Mouse (Mus musculus): ENCODE measurements around the gene Heatr6.

Gene Heatr6

DNA sequence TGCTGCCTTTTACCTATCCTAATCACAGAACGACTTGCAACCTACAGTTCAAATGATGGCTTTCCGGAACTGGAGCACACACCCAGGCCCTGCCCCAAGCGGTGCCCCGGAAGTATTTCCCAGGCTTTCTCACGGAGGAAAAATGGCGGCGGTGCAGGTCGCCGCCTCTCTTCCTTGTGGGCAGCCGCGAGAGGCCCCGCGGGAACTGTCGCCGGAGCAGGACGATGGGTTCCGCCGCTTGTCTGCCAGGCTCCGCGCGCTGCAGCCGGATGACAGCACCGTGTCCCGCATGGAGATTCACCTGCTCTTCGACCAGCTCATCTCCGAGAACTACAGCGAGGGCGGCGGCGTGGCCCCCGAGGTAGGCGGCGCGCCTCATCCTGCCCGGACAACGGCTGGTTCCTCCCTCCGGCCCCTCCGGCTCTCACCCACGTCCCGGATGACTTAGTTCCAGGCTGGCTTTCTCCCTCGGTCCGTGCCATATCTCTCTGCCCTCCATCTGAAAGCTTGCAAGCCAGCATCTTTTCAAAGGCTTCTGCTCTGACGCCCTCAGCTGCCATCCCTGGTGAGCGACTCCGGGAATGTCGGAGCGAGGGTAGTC lies at the start of gene Heatr6:
Gene Heatr6 (plus strand): TSS at position 116 of the 601 bp plus-strand sequence.
- DNase-seq, result peak; percentile 97

DNA sequence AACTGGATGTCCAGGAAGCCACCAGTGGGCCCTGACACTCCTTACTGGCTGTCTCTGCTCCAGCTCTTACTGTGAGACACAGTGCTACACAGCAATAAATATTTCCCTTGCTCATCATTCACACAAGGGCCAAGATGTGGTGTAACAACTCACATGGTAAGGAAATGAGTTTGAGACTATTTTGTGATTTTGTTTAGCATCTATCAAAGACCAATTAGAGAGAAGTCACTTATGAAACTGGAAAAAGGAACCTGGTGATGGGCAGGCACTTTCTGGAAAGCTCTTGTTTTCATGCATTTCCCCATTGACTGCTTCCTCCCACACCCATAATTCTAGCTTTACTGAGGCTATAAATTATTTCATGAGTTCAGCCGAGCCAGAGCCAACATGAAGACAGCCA lies 49.8 kb upstream of the Heatr6 start, which contains the start of gene Wfdc17:
Gene Wfdc17 (plus strand): TSS at position 287 of the 400 bp plus-strand sequence.
- no peak for DNase-seq

DNA sequence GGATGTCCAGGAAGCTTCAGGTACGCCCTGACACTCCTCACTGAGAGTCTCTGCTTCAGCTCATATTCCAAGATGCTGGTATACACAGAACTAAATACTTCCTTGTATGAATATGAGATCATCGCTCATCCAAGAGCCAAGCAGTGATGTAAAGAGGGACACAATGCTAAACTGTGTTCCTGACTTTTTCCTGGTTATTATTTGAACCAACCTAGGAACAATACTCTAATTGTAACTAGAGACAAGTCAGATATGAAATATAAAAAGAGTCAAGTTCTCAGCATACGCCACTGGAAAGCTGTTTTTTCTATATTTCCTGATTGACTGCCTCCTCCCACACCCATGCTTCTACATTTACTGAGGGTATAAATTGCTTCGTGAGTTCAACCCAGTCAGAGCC lies 44.8 kb upstream of the Heatr6 start, which contains the start of gene Wfdc18:
Gene Wfdc18 (plus strand): TSS at position 301 of the 400 bp plus-strand sequence.
- DNase-seq, result no peak

DNA sequence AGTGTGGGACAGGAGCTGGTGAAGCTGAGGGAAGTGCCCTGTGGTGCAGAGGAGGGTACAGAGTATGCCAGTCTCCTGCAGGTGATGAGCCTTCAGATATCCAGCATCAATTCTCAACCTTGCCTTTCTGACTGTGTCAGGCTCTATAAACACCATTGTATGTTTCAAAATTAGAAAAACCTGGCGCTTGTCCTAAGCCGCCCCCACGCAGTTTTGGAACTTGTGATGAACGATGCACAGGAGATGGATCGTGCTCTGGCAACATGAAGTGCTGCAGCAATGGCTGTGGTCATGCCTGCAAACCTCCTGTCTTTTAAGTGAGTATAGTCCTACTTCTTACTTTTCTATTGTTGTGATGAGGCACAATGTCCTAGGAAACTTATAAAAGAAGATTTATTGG lies 43.8 kb upstream of the Heatr6 start:
- DNase-seq, result no peak

DNA sequence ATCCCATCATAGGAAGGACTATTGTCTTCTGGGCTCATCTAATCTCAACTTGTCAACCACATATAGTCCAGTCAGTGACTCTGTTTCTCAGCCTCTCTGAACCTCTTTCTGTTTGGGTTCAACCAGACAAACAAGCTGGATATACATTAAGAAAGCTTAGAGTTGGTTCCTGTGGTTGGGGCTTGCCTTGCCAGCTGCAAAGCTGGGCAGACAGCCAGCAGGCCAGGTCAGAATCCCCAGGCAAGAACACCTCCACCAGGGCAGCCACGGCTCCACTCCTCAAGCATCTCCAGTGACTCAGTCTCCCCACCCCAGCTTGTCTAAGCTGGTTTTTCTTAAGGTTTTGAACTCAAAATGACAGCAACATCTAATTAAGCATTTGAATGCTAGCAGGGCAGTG lies 40.8 kb upstream of the Heatr6 start:
- DNase-seq, result no peak

DNA sequence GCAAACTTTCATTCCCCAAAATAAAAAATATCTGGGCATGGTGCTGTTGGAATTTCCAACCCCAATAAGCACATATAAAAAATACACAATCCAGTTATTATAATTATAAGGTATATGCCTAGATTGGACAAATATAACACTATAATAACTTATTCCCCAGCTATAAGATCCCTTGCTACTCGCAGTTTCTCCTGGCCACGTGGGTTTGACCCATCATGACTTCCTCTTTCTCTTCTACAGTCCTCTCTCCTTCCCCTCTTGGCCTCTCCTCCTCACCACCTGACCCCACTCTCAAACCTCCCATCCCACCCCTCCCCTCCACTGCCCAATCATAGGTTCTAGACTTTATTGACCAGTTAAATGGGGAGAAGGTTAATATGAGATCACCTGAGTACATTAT lies 39.6 kb upstream of the Heatr6 start:
- no peak for DNase-seq

DNA sequence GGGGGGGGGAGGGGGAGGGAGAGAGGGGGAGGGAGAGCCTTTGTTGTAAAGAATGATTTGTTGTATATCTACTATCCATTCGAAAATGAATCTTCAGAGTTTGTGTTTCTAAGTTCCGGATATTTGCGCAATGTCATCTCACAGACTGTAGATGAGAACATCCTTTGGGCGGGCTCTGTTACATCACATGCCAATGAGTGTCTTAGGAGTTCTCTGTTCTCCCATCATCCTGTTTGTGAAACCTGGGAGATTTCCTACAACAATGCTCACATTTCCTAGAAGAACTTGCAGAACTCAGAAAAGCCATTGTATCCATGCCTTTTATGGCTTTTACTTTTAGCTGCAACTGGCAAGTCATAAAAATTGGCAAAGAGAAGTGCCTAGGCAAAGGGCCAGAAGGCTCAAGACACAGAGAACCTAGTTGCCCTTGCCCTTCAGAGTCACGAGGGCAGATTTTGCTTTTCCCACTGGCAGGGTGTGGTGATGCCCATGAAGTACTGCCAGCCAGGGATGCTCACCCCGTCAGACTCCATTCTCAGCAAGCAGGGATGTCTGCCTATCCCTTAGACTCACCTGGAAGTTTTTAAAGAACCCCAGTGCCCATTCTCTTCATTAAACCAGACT lies 36.3 kb upstream of the Heatr6 start:
- DNase-seq, result no peak

DNA sequence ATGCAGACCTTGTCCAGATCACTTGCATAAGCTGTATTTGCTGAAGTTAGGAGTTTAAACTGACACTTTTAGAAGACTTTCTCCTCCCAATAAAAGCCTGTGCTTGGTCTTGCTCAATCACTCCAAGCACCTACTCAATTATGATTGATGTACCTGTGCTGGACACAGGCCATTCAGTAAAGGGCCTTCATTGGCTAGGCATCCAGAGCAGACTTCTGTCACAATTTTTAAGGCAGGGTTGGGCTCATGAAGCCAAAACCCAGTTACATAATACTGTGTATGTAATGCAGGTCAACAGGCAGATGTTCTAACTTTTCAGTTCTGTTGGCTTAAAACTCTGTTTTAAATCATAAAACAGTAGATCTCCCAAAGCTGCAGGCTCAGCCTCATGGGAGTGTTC lies 32.7 kb upstream of the Heatr6 start:
- DNase-seq, result no peak

DNA sequence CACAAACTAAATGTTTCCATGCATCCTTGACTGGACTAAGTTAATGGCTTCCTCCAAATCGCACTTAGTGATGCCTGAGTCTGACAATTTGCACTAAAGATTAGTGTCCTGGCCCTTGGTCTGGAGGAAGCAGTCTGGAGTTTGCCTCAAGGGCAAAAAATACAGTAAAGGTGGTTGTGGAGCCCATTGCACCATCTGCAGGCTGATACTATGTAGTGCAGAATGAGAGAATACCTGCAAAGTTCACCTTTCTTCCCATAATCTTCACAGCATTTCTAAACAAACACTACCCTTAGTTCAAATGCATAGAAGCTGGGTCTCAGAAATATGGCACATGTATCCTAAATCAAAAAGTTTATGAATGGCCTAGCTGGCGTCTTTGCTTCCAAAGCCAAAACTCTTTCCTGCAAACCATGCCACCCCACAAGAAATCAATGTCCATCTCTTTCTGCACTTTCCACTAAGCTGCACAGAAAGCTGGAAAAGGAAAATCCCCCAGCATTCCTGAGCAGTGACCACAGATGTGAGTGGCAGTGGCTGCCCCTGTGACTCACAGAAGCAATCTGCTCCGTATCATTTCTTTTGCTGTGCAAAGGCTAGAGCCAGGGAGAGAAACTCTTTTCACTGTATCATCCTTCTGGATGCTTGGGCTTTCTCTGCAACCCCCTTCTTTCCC lies 24.6 kb upstream of the Heatr6 start:
- DNase-seq, result peak; percentile 11

DNA sequence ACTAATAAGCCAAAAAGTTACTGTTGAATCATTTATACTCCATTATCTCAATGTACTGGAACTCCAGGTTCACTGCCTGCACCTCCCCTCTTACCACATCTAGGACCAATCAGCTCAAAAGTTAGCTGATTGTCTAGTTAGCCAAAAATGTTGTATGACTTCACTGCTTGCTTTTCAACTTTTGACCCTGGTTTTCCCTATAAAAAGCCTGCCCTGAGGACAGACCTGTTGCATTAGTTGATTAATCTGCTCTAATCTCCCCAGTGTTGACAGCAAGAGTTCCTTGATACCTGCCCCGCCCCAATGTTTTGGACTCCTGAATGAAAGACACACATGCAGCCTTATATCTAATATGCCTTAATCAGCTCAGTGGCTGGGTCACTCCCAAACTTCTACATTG lies 22.4 kb upstream of the Heatr6 start:
- no peak for DNase-seq

DNA sequence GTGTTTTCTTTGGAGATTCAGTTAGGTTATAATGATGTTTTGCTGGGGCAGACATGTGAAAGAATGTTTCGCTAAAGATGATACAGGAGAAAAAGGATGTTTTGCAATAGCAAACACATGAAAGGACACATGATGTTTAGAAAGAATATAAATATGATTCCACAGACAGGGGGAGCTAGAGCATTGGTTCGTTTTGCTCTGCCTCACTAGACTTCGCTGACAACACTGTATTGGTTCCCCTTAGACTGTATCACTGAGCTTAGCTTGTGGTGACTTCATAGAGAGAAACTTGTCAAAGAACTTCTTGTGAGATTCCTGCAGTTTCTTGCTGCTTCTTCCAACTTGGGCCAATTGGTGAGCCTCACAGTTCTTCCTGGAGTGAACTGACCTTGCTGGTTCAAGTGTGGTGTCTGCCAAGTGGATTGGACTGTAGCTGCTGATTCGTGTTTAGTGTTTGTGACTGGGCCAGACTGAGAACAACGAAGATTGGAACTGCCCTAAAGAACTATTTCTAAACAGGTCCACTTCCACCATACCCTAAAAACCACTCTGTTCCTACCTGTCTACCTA lies 20.3 kb upstream of the Heatr6 start:
- DNase-seq, result no peak

DNA sequence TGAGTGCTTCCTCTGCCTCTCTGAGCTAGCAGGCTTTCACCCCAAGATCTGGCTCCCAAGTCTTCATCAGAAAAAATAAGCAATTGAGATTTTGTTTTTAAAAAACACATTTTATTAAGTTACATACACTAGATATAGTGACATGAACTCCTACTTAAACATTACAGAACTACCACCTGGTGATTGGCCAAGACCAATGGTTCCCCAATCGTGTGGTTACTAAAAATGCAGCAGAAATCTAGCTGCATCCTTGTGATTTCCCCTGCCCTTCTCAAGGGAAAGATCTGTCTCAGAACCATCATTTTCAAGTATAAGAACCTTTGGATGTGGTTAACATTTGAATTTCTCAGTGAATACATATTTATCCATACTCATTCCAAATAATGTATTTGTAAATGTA lies 19.3 kb upstream of the Heatr6 start:
- no peak for DNase-seq

DNA sequence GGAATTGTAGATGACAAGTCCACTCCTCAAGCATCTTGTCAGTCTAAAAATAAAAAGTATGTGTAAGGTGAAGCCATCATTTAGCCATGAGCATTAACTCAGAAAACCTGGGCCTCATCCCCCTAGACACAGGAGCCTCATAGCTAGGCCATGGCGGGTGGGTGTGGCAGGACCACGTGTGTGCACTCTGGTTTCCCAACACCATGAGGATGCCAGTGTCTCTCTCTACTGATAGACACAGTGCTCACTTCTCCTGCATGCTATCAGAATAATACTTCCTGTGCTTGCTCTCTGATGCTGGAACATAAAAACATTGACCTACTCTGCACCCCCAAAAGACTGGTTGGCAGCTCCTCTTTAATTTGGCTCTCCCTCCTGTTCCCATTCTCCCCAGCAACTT lies 17.6 kb upstream of the Heatr6 start:
- no peak for DNase-seq

DNA sequence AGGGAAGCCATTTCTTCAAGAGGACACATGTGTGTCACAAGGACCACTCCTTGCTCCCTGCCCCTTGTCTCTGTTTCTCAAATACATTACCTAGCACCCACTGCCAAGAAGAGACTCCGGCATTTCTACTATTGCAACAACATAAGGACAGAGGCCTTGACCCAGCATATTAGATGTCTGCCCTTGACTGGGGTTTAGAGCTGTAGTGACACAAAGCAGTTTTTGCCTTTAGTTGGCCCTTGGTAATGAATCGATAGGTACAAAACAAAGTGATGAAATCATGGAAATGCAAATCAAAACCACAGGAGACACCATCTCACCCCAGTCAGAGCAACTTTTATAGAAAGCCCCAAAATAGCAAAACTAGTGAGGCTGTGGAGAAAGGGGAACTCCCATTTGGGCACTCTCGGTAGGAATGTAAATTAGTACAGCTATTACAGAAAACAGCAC lies 16.4 kb upstream of the Heatr6 start:
- no peak for DNase-seq

DNA sequence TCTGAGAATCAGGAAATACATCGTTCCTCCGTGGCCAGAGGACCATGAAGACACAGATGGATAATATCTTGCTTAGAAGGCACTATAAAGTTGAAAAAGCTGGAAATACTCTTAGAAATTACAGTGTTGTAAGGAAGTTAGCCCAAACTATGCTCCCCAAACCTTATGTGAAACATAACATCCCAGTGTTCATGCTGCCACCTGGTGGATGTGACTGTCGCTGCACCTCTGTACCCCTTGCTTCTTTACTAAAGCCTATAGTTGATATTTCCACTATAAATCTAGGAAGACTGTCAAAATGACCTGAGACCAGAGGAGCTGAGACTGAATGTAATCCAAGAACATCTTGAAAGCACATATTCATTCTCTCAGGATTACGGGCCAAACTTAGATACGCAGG lies 14.3 kb upstream of the Heatr6 start:
- DNase-seq, result peak; percentile 66

DNA sequence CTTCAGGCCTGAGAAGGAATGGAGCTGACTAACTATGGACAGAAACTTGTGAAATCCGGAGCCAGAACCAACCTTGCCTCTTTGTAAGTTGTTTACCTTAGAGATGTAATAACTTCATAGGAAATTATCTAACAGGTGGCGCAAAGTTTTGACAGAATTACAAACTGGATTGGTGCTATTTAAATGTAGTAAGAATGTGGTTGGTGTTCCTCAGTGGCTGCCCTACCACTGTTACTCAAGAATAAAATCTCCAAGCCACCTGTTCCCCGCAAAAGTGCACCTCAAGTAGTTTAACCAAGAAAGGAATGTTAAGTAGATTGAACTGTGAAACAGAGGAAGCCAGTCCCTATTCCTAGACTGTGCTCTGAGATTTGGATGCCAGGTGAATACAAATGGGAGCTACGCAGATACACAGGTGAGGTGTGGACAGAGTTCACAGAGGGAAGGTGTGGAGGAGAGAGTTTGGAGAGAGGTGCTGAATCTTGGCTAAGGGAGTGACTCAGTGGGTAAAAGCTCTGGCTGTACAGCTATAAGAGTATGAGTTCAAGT lies 13.0 kb upstream of the Heatr6 start:
- DNase-seq, result no peak

DNA sequence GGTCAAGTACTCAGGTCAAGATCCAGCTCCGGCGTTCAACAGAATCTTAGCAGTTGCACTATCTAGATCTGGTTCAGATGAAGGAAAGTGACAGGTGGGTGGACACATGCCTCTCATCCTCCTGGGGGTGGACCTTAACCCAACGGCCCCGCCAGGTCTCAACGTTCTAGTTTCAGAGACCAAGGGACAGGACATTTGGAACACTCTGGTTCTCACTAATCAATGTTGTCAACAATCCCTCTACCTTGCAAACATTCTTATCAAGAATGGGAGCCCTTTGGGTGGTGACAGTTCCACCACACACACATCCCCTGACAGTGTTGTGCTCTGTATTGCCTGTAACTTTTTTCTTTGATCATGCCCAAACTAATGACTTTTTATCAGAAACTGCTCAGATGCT lies 11.7 kb upstream of the Heatr6 start:
- no peak for DNase-seq

DNA sequence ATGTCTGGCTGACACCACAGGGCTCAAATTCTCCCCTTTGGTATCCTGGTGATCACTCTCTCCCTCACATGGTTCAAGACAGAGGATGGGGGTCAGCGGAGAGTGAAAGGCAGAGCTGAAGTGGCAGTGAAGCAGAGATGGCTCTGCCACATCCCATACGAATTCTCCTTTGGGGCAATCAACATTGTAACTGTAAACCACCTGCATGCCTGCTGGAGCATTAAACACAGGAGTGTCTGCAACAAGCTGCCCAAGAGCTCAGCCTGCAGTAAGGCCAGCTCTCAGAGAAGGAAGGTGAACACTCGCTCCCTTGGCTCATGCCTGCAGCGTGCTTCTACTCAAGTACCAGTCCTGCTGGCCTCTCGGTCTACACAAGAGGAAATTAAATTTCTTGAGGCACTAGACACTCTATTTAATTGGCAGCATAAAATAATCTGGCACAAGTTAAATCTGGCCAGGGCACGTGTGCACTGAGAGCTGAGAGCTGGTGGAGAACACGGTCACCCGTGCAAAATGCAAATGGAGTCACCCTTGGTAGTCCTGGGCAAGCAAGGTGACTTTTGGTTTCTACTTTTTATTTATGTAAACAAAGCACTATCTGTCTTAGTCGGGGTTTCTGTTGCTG lies 10.7 kb upstream of the Heatr6 start:
- no peak for DNase-seq

DNA sequence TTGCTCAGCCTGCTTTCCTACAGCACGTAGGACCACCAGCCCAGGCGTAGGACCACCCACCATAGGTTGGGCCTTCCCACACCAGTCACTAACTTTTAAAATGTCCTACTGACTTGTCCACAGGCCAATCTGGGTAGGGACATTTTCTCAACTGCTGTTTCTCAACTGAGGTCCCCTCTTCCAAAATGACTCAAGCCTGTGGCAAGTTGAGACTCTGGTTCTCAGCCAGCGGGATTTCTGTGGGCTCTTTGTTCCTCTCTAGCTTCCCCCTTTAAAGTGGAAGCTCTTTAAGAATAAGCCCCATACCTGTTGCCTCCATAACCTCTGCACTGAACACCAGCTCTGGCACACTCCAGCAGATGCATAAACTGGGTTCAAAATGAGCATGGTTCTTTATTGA lies 10.0 kb upstream of the Heatr6 start:
- no peak for DNase-seq

DNA sequence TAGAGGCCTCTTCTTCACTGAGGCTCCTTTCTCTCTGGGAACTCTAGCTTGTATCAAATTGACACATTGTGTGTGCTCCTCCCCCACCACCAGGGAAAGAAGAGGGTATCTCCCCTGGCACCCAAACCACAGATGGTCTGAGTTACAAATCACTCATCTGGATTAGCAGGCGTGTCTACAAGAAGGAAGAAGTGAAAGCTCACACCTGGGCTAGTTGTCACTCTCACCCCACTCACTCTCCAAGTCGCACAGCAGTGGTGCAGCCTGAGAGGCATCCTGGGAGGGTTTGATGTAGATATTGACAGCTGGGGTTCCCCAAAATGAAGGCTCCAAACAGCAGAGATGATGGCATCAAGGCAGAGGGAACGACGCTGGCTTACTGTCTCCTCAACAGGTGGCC lies 7.3 kb upstream of the Heatr6 start:
- no peak for DNase-seq

DNA sequence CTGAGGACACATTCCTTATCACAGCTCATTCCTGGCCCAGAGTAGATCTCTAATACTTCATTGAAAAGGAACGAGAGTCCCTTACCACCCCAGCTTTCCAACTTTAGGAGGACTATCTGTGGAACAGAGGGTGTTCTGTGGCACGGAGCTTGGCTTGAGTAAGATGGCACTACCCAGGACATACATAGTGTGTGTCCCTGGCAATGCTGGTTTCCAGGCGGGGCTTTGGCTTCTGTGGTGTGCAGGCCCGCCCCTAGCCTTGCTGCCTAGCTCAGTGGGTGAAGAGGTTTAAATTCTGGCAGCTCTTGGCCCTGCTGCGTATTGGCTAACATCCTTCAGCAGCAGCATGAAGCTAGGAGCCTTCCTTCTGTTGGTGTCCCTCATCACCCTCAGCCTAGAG lies 6.8 kb upstream of the Heatr6 start, which contains the start of gene Wfdc21:
Gene Wfdc21 (plus strand): TSS at position 260 of the 400 bp plus-strand sequence.
- DNase-seq, result no peak

DNA sequence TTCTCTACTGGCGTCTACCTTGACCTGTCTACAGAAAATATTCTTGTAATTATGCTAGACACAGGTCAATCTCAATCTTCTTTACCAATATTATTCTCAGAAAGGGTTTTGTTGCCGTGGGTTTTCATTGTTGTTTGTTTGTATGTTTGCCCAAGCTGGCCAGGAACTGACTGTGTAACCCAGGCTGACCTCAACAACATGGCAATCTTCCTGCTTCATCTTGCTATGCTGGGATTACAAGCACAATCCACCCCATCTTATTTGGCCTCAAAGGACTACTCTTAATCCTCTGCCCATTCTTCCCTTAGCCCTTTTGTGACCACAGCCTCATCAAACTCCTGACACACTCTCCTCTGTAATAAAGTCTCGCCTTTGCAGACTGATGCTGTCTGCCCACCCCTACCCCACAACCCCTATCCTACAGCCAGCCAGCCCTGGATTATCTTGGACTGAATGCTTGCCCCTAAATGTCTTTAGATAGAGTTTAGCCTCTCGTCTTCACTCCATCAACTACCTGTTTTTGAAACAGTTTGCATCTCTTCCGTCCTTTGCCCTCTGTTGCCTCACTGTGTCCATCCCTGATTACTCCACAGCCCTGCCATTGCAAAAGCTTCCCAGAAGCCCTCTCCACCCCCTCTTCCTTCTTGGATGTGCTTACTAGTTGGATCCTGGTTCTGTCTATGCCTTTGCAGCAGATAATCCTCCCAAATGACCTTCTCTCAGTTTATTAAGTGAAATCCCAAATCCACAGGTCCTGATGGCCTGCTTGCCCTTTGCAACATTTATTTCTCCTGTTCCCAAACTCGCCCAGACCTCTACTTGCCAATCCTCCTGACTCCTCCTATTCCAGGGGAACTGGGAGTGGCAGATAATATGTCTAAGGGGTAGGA lies 5.9 kb upstream of the Heatr6 start:
- DNase-seq, result no peak
